Mouse (Mus musculus): Measurements from ENCODE around the gene Vmn1r111. TPM values are rescaled to one million over a fixed set of nuclear protein-coding genes. Genes with fewer than 3 reads are reported as not detected.
"Not testable (repeated sequence)": the region's sequence is repeated elsewhere in the genome, so short reads cannot be mapped to it uniquely, and the experiment has no call there.

Vmn1r111 gene
- polyA plus RNA-seq (2016; fragmentation: Nextera tagmentation; extraction: Ambion mirVana): not detected in 2 replicates

- not testable (repeated sequence) for H3K27ac ChIP-seq (replicated peaks); H3K4me1 ChIP-seq; H3K4me3 ChIP-seq; DNase-seq (ENCODE audit: low spot score); H3K27me3 ChIP-seq (ENCODE audit: low read depth, poor library complexity, severe bottlenecking); H3K9me3 ChIP-seq (replicated peaks); H3K36me3 ChIP-seq
- WGBS: no CpG with 5 or more reads among the region's 2 CpGs
Observed at GRCm38 (mm10) chr7:20703116-20703515, at the start of gene Vmn1r111. Vmn1r111 (minus strand) TSS chr7:20703216.

GRCm38 (mm10) chr7:20730524-20730923, 27.5 kb upstream of the Vmn1r111 start, which contains the start of gene Gm10668:
Gm10668 (minus strand) TSS chr7:20730624.
- H3K9me3 ChIP-seq (replicated peaks); DNase-seq (ENCODE audit: low spot score): not testable (repeated sequence)
- WGBS: no CpG with 5 or more reads among the region's 1 CpGs

DNA sequence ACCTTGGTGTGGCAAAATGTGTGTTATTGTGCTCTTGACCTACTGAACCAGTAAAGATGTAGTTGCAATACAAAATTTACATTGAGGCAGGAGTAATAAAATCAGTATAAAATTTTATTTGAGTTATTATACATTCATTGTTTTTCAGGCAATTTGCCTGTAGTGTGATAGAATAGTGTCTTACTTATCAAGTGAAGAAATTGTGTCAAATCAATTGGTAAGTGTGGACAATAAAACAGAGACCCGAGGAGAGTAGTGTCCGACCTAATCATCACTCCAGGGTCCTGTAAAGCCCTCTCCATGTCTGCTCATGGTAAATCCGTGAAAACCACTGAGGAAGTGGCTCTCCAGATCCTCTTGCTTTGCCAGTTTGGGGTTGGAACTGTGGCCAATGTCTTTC, 34.4 kb downstream of the Vmn1r111 start, which contains the start of gene Vmn1r107:
Gene Vmn1r107, plus strand, starts transcription at position 301 of the 400 bp plus-strand sequence.
- no CpG with 5 or more reads among the region's 3 CpGs for WGBS
- not testable (repeated sequence) for DNase-seq (ENCODE audit: low spot score); H3K4me3 ChIP-seq; H3K4me1 ChIP-seq; H3K27ac ChIP-seq (replicated peaks); H3K36me3 ChIP-seq; H3K9me3 ChIP-seq (replicated peaks); H3K27me3 ChIP-seq (ENCODE audit: low read depth, poor library complexity, severe bottlenecking)

More at GRCm38 (mm10) chr7:20730524-20730923, 27.5 kb upstream of the Vmn1r111 start, which contains the start of gene Gm10668:
- not testable (repeated sequence) for H3K4me3 ChIP-seq; H3K27ac ChIP-seq (replicated peaks); H3K4me1 ChIP-seq; H3K27me3 ChIP-seq (ENCODE audit: low read depth, poor library complexity, severe bottlenecking); H3K36me3 ChIP-seq

Other genes starting within 250 kb of the Vmn1r111 start
- gene Gm10670, start 228.3 kb downstream of the Vmn1r111 start, polyA plus RNA-seq (2016; fragmentation: Nextera tagmentation; extraction: Ambion mirVana): not detected in 2 replicates
- gene Vmn1r103, start 192.7 kb downstream of the Vmn1r111 start, polyA plus RNA-seq (2016; fragmentation: Nextera tagmentation; extraction: Ambion mirVana): not detected in 2 replicates
- not detected in 2 replicates for gene Vmn1r104, start 169.4 kb downstream of the Vmn1r111 start, polyA plus RNA-seq (2016; fragmentation: Nextera tagmentation; extraction: Ambion mirVana)
- gene Gm5726, start 157.5 kb downstream of the Vmn1r111 start, polyA plus RNA-seq (2016; fragmentation: Nextera tagmentation; extraction: Ambion mirVana): not detected in 2 replicates
- not detected in 2 replicates for gene Gm4141, start 127.0 kb downstream of the Vmn1r111 start, polyA plus RNA-seq (2016; fragmentation: Nextera tagmentation; extraction: Ambion mirVana)
- gene Gm4513, start 104.2 kb downstream of the Vmn1r111 start, polyA plus RNA-seq (2016; fragmentation: Nextera tagmentation; extraction: Ambion mirVana): not detected in 2 replicates
- gene Vmn1r107, start 34.3 kb downstream of the Vmn1r111 start, polyA plus RNA-seq (2016; fragmentation: Nextera tagmentation; extraction: Ambion mirVana): not detected in 2 replicates
- gene Gm10668, start 27.4 kb upstream of the Vmn1r111 start, polyA plus RNA-seq (2016; fragmentation: Nextera tagmentation; extraction: Ambion mirVana): not detected in 2 replicates
- not detected in 2 replicates for gene Vmn1r112, start 68.0 kb upstream of the Vmn1r111 start, polyA plus RNA-seq (2016; fragmentation: Nextera tagmentation; extraction: Ambion mirVana)
- gene Vmn1r113, start 84.1 kb upstream of the Vmn1r111 start, polyA plus RNA-seq (2016; fragmentation: Nextera tagmentation; extraction: Ambion mirVana): not detected in 2 replicates
- not detected in 2 replicates for gene Vmn1r114, start 109.0 kb upstream of the Vmn1r111 start, polyA plus RNA-seq (2016; fragmentation: Nextera tagmentation; extraction: Ambion mirVana)
- not detected in 2 replicates for gene Vmn1r115, start 141.8 kb upstream of the Vmn1r111 start, polyA plus RNA-seq (2016; fragmentation: Nextera tagmentation; extraction: Ambion mirVana)
- not detected in 2 replicates for gene Vmn1r116, start 169.0 kb upstream of the Vmn1r111 start, polyA plus RNA-seq (2016; fragmentation: Nextera tagmentation; extraction: Ambion mirVana)
- gene Vmn1r117, start 180.9 kb upstream of the Vmn1r111 start, polyA plus RNA-seq (2016; fragmentation: Nextera tagmentation; extraction: Ambion mirVana): not detected in 2 replicates
- not detected in 2 replicates for gene Vmn1r118, start 209.1 kb upstream of the Vmn1r111 start, polyA plus RNA-seq (2016; fragmentation: Nextera tagmentation; extraction: Ambion mirVana)